Mouse (Mus musculus) frontal cortex, postnatal 10 days (tissue): Measurements from ENCODE around the gene Tmsb15a.
"Not testable (repeated sequence)": the region's sequence is repeated elsewhere in the genome, so short reads cannot be mapped to it uniquely, and the experiment has no call there.

ENCODE experiments used
- DNase-seq, 2 experiments: peaks; one replicate each; pipeline ENCODE4 v3.0.0; 2022; ENCODE audit warnings: low spot score in 2 of 2, mixed read lengths in 1 of 2

Gene Tmsb15a

DNA sequence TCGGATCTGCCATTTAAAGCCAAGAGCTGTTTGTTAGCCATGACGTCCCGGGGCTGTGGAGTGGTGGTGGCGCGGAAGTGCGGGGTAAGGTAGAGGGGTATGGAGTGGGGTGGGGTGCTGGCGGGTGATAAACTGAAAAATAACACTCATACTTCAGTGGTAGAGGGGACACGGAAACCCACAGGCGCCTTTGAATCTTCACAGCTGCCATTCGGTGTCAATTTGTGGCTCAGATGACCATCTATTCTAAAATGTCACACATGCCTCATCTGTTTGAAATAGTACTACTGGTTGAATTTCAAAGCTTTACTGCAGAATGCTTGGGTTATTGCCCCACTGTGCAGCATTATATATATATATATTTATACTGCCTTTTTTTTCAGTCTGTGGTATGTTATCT is at the start of gene Tmsb15a:
Gene Tmsb15a (minus strand): TSS at position 101 of the 400 bp plus-strand sequence.
- DNase-seq, result no peak

DNA sequence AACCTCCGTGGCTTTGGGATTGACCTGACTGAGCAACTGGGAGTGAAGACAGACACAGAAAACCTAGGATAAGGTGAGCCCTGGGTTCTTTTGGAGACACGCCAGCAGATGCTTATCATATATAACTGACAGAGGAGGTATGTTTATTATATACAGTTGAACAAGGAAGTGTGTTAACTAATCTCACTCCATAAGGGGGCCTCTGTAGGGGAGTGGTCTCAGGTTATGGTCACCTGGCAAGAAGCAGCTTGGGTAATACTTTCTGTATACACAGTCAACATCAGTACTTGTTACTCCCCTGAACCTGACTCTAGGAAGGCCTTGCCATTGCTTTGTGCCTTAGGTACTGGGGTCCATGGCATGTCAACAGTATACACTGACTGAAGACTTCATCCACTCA is 43.5 kb upstream of the Tmsb15a start:
- no peak for DNase-seq

DNA sequence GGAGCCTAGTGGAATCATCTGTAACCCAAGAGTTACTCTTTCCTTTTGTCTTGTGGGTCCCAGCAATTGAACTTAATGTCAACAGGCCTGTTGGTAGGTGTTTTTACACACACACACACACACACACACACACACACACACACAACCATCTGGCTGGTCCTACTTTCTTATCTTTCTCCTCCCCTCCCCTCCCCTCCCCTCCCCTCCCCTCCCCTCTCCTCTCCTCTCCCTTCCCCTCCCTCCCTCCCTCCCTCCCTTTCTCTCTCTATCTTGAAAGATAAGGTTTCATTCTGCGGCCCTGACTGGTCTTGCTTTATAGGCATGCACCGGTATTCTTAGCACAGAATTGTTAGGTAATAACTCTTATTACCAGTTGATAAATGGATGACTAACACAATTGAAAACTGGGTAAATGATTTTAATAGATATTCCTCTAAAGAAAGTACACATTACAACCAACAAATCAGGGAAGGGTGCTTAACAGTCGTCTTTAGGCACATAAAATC is 43.0 kb upstream of the Tmsb15a start:
- no peak for DNase-seq

DNA sequence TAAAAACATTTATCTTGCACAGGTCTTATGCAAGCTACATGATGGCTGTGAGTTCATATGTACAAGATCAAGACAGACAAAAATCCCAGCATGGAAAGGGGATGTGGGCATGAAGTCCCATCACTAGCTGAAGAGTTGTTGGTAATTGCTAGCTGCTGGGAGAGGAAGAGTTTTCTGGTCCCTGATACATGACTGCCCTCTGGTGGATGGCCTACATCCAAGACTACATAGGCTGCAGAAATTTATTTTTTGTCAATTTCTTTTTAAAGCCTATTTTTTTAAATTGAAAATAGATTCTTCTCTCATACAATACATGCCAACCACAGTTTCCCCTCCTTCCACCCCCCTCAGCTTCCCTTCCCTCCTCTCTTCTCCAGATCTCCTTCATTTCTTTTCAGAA is 36.6 kb upstream of the Tmsb15a start:
- DNase-seq, result peak in 1 of 2 experiments; percentile 15

DNA sequence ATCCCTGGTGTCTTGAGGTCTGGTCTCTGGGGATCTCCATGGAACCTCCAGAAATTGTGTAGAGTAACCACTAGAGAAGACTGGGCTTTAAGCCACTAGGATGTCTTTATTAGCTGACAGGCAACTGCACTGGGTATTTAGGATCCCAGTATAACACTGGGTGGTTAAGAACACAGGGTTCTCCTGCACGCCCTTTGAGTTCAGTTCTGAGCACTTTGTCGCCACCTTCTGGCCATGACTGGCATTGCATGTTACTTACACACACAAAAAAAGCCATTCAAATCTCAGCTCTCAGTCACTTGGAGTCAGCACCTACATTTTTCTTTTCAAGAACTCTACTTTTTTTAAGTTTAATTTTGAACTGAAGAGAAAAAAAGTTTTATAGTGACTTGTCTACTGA is 27.8 kb upstream of the Tmsb15a start:
- peak; percentile 17 to 65 for DNase-seq

DNA sequence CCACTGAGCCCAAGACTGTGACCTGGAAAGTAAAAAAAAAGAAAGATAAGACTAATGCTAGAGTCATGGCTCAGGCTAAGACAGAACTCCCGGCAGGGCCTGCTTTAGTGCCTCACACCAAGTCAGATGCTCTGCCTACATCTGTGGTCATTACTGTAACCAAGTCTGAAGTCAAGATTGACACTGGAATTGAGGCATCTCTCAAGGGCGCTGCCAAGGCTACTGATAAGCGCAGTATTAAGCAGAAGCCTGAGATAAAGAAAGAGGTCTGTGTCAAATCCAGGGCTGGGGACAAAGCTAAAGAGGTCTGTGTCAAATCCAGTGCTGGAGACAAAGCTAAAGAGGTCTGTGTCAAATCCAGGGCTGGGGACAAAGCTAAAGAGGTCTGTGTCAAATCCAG is 20.3 kb upstream of the Tmsb15a start:
- DNase-seq, result not testable (repeated sequence)

DNA sequence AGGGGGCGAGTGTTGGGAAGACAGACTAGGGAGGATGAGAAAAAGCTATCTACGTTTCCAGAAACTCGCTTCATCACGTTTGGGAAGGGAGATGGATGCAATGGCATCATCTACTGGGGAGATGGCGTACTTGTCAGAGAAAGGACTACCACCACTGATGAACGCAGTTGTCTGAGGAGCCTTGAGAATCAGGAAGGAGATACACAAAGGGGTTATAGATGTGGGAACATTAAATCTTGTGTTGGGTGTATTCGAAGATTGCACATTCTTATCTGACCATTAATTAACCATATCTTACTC is 17.9 kb upstream of the Tmsb15a start:
- peak in 1 of 2 experiments; percentile 6 for DNase-seq

DNA sequence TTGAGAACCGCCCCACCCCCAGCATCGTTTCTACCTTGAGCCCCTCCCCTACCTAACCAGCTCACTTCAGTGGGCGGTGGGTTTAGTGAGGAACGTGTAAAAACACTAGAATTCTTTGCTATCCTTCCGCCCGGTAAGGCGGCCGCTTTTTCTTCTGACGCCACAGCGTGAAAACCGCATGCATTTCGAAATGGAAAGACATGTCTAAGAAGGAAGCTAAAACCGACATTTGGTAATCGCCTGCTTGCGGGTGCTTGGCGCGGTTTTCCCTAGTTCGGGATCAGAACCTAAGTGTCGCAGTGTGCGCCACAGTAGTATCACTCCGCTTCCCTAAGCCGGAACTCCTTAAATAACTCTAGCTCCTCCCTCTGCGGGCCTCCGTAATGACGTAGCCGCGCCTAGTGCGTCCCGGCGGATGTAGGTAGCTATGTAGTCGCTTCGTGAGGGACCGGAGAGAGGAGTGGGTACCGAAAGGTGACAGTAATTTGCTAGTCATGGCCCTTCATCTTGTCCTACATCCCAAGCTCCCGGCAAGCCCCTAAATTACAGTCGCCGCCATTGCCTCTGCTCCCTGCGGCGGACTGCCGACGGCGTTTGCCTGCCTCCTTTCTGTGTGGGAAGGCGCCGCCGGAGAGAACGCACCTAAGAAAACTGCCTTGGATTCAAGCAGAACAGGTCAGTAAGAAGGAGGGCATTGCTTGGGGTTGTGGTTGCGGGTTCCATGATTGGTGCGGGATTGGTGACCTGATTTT is 17.4 kb upstream of the Tmsb15a start, which contains the start of the genes Armcx5 and Gprasp1:
Gene Armcx5 (plus strand): TSS at position 430 of the 752 bp plus-strand sequence.
Gene Gprasp1 (plus strand): TSS at position 430 of the 752 bp plus-strand sequence.
- DNase-seq, result peak; percentile 80 to 84

DNA sequence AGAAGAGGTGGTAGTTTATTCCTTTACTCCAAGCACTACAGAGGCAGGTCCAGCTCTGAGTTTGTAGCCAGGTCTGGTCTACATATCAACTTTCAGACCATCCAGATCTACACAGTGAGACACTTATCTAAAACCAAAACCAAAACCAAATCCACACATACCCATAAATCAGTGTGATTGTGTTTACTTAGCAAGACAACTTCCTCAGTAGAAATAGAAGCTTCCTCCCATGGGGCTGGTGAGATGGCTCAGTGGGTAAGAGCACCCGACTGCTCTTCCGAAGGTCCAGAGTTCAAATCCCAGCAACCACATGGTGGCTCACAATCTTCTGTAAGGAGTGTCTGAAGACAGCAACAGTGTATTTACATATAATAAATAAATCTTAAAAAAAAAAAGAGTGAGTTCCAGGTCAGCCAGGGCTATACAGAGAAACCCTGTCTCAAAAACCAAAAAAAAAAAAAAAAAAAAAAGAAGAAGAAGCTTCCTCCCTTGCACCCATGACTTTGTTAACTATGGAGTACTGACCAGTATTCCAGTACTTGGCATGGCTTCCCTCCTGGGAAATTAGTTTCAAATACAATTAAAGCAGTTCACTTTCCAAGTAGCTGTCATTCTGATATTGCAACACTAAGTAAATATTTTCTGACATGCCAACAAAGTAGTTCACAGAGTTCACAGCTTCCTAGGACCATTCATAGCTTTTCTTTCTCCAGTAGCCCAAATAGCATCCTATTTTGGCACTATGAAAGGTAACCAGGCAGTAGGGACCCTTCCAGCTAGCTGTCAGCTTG is 13.9 kb upstream of the Tmsb15a start:
- DNase-seq, result no peak

DNA sequence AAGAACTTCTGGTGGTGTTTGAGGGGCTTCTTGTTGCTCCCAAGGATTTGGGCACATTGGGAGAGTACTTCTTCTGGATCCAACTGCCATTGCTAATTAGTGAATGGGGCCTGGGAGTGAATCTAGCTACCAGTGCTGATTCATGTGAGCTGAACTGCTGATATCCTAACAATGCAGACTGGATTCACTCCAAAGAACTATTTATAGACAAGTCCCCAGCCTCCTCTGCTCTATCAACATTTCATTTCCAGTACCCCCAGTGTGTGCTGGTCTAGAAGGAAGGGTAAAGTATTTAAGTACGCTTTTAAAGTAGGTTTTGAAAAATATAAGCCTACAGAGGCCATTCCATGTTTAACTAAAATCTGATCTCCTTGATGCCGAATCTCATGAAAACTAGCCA is 12.2 kb downstream of the Tmsb15a start:
- no peak for DNase-seq

DNA sequence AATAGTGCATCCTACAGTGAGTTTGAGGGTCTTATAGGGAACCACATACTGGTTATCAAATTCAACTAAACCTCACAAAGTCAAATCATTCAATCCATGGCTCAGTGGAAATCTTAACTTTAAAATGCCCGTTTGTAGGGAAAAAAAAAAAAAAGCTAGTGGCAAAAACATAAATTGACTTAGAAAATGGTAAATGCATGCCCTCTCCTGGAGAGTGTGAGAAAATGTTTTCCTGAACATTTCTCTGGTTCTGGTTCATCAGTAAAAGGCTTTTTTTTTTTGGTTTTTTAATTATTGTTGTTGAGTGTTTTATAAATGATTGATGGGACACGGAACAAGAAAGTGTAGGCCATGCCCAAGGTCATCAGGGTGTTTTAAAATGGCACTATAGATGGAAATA is 20.7 kb downstream of the Tmsb15a start:
- no peak for DNase-seq

DNA sequence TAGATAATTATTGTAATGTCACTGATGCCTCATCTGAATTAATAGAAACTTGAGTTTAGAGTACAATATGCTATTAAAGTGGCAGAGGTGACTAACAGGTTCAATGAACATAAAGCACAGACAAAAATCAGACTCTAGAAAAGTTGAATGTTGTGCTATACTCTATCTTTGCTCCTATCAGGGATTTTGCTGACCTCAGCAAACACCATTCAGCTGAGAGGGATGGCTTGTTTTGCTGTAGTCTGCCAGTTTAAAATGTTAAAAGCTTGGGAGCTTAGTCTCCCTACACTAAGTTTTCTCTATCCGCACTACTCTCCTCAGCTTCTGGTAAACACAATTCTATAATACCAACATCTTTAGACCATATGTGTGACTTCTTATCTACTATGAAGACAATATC is 21.9 kb downstream of the Tmsb15a start:
- DNase-seq, result no peak

DNA sequence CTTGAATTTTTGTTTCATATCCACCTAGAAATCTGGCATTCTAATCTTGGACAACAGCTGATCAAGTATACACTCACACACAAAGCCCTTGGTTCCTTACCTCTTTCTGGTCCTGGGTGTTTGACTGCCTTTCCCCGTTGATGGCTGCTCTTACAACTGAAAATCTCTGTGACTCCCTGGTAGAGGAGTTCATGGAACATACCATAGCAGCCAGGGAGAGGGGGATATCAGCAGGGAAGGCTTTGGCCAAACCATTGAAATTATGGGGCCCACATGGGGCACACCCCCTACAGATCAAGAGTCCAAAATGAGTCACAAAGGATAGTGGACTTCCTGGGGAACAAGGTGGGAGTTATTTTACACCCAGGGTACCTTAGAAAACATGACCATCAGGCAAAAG is 31.4 kb downstream of the Tmsb15a start, which contains the start of gene Tcp11x2:
Gene Tcp11x2 (minus strand): TSS at position 158 of the 400 bp plus-strand sequence.
- no peak for DNase-seq

DNA sequence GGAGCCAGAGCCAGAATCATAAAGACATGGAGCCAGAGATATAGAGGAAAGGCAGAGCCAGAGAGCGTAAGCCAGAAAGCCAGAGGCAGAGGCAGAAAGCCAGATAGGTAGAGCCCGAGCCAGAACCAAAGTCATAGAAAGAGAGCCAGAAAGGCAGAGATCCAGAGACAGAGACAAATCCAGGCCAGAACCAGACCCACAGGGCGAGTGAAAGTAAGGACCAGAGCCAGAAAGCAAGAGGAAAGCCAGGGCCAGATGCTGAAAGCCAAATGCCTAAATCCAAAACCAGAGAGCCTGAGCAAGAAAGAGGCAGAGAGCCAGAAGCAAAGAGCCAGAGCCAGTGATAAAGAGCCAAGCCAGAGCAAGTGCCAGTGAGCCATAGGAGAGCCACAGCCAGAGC is 37.3 kb downstream of the Tmsb15a start:
- DNase-seq, result no peak

DNA sequence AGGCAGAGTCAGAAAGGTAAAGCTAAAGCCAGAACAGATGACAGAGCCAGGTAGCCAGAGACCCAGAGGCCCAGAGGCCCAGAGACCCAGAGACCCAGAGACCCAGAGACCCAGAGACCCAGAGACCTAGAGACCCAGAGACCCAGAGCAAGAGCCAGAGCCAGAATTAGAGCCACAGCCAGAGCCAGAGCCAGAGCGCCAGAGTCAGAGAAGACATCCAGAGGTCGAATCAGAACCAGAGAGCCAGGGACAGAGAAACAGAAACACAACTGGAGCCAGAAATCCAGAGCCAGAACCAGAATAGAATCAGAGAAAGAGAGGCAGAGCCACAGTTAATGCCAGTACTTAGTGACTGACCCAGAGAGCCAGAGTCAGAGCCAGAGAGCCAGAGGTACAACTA is 43.2 kb downstream of the Tmsb15a start:
- no peak for DNase-seq
